20 mouse cellular contexts compared by ENCODE assay signal in the genomic region with DNA sequence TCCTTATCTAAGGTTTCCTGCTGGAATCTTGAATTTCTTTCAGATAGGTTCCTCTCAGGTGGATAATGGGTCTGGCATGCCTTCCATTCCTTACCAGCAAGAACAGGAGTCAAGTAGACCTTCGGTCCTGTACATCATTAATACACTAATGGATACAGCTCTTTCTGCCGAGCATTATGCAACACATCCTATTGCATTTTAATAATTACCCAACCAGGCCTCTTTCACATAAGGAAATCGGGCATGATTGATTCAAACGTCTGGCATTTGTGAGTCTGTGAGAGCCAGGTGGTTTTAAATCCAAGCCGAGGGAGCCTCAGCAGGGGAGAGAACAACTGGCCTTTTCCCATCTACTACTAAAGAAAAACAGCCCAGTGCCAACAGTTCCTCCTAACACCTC. TPM values are rescaled to one million over a fixed set of nuclear protein-coding genes. Genes with fewer than 3 reads are reported as not detected.
DNase-seq lines count a peak whose midpoint lies in the region; ATAC-seq and TF ChIP-seq lines count a peak whose summit lies in the region.
"Had no signal": no experiment of that assay in that cellular context is flagged by ENCODE, and none has a peak within 500 bp of the region (broad histone marks: within the 10 kb centered on the region; RNA-seq: fewer than 3 reads in every experiment).

No protein-coding gene starts in this region.

- H3K36me3 ChIP-seq in forebrain, embryonic 14.5 days (ENCODE audit: control insufficient read depth, insufficient read depth, low read length): no peaks in the 10 kb centered on the region
- no peaks in the 10 kb centered on the region for H3K36me3 ChIP-seq in forebrain, postnatal 0 days (ENCODE audit: insufficient read depth)
- no peaks in the 10 kb centered on the region for H3K36me3 ChIP-seq in liver, adult 2 months (ENCODE audit: control insufficient read depth, insufficient read depth, low read length)
- H3K36me3 ChIP-seq: embryonic facial prominence, embryonic 15.5 days; forebrain, embryonic 15.5 days; hindbrain, embryonic 13.5 days had no signal

- WGBS in forebrain, embryonic 14.5 days: 25% methylated on average over 5 of the region's 5 CpGs
- 26% methylated on average over 5 of the region's 5 CpGs for WGBS in forebrain, postnatal 0 days
- 22% methylated on average over 5 of the region's 5 CpGs for WGBS in liver, adult 2 months

- H3K9me3 ChIP-seq in forebrain, embryonic 14.5 days (replicated peaks; ENCODE audit: control insufficient read depth, low read length): no peaks in the 10 kb centered on the region
- no peaks in the 10 kb centered on the region for H3K9me3 ChIP-seq in forebrain, postnatal 0 days (ENCODE audit: low read length)
- H3K9me3 ChIP-seq: embryonic facial prominence, embryonic 15.5 days; forebrain, embryonic 15.5 days; hindbrain, embryonic 13.5 days had no signal

- H3K4me1 ChIP-seq in forebrain, embryonic 14.5 days (ENCODE audit: control insufficient read depth, insufficient read depth, low read length): peaks cover 2% of the 10 kb centered on the region; the same call in 1 of the 2 replicates
- H3K4me1 ChIP-seq in forebrain, postnatal 0 days (ENCODE audit: insufficient read depth): no peaks in the 10 kb centered on the region
- H3K4me1 ChIP-seq in liver, adult 2 months (ENCODE audit: control insufficient read depth, insufficient read depth, low read length): peaks cover 15% of the 10 kb centered on the region

- H3K27ac ChIP-seq in forebrain, embryonic 14.5 days (ENCODE audit: low read depth, low read length): no peak overlapping the region
- no peak overlapping the region for H3K27ac ChIP-seq in forebrain, postnatal 0 days (ENCODE audit: low read depth, low read length)
- H3K27ac ChIP-seq in liver, adult 2 months (replicated peaks; ENCODE audit: insufficient read depth, low read depth, low read length): no peak overlapping the region
- H3K27ac ChIP-seq: embryonic facial prominence, embryonic 15.5 days; forebrain, embryonic 15.5 days; hindbrain, embryonic 13.5 days; hindbrain, postnatal 0 days had no signal

- DNase-seq in forebrain, embryonic 14.5 days (ENCODE audit: low spot score): peak; percentile 14
- DNase-seq in forebrain, postnatal 0 days: no peak
- DNase-seq in liver, adult 2 months (ENCODE audit: extremely low read depth, low read depth, low spot score): peak; percentile 59
- no peak for DNase-seq in liver
- DNase-seq in fat pad, adult 2 months (ENCODE audit: extremely low read depth, low read depth, low spot score): peak; percentile 51
- DNase-seq in gastrocnemius, postnatal 25 days: no peak
- DNase-seq: adrenal gland, postnatal 14 days; cerebellum, adult 11 months; cerebellum, adult 8-10 months; cerebellum, postnatal 14 days; embryo, embryonic 11 days; gastrocnemius, postnatal 14 days; heart, adult 11 months; heart, postnatal 10 days; kidney, adult 11 months had no signal

- H3K27me3 ChIP-seq in forebrain, embryonic 14.5 days (replicated peaks; ENCODE audit: control insufficient read depth, insufficient read depth, low read length): no peaks in the 10 kb centered on the region
- H3K27me3 ChIP-seq in forebrain, postnatal 0 days (ENCODE audit: insufficient read depth, low read length): no peaks in the 10 kb centered on the region
- H3K27me3 ChIP-seq in liver, adult 2 months (ENCODE audit: control insufficient read depth, insufficient read depth, low read length): no peaks in the 10 kb centered on the region
- H3K27me3 ChIP-seq: embryonic facial prominence, embryonic 15.5 days; forebrain, embryonic 15.5 days; hindbrain, embryonic 13.5 days had no signal

- peaks cover 5% of the 10 kb centered on the region; the same call in 1 of the 2 replicates for H3K79me2 ChIP-seq in liver, adult 2 months (ENCODE audit: control insufficient read depth, insufficient read depth, low read length)

- H3K9ac ChIP-seq in forebrain, embryonic 14.5 days (ENCODE audit: low read length): no peak overlapping the region
- H3K9ac ChIP-seq in forebrain, postnatal 0 days: no peak overlapping the region
- H3K9ac ChIP-seq in liver, adult 2 months (ENCODE audit: low read depth, low read length): no peak overlapping the region
- H3K9ac ChIP-seq: embryonic facial prominence, embryonic 15.5 days; forebrain, embryonic 15.5 days; hindbrain, embryonic 13.5 days had no signal

- ATAC-seq in forebrain, embryonic 14.5 days: no peak
- ATAC-seq in forebrain, postnatal 0 days: no peak
- ATAC-seq: forebrain, embryonic 15.5 days; hindbrain, postnatal 0 days had no signal

- no peak for TF ChIP-seq POLR2A in liver, adult 2 months (IDR thresholded peaks at IDR 0.05; ENCODE audit: extremely low read depth, insufficient read depth, low read length)

- TF ChIP-seq CTCF in forebrain, postnatal 0 days (IDR thresholded peaks at IDR 0.05; ENCODE audit: low read depth): no peak
- TF ChIP-seq CTCF in liver, adult 2 months (IDR thresholded peaks at IDR 0.05; ENCODE audit: low read depth, low read length): no peak

- H3K4me2 ChIP-seq in forebrain, embryonic 14.5 days (ENCODE audit: low read length): no peak overlapping the region
- no peak overlapping the region for H3K4me2 ChIP-seq in forebrain, postnatal 0 days (ENCODE audit: low read depth)
- H3K4me2 ChIP-seq: embryonic facial prominence, embryonic 15.5 days; forebrain, embryonic 15.5 days; hindbrain, embryonic 13.5 days had no signal

- no peak overlapping the region for H3K4me3 ChIP-seq in forebrain, embryonic 14.5 days (ENCODE audit: low read depth, low read length)
- no peak overlapping the region for H3K4me3 ChIP-seq in forebrain, postnatal 0 days (ENCODE audit: low read depth, low read length)
- H3K4me3 ChIP-seq in liver, adult 2 months (ENCODE audit: insufficient read depth, low read depth, low read length): no peak overlapping the region
- H3K4me3 ChIP-seq: embryonic facial prominence, embryonic 15.5 days; erythroblast, embryonic 14.5 days; forebrain, embryonic 15.5 days; hindbrain, embryonic 13.5 days had no signal

RNA-seq across cellular contexts. Expression of a gene that starts 3.6 kb away (rescaled TPM):
- polyA plus RNA-seq in forebrain, embryonic 14.5 days (2014; fragmentation: Nextera tagmentation; extraction: Ambion mirVana): 15.5 and 17.9 TPM in 2 replicates
- total RNA-seq in forebrain, postnatal 0 days (2014; rRNA removed): 46.7 and 50.1 TPM in 2 replicates
- 7.2 and 12.0 TPM in 2 replicates for polyA plus RNA-seq in forebrain, postnatal 0 days (2015; fragmentation: Nextera tagmentation; extraction: Ambion mirVana)
- total RNA-seq in liver, adult 2 months (2014; rRNA removed): 10.7 and 12.9 TPM in 2 replicates
- polyA plus RNA-seq in liver, adult 2 months (2012; rRNA removed): 6.7 and 10.1 TPM in 2 replicates
- 1 to 10 TPM; 3.0 to 4.5 TPM for total RNA-seq in gastrocnemius, postnatal 25 days (2021)

Comparison
In these comparisons a context has a peak if more than half of its experiments do, and no peak if none do; other contexts are left out.
1. DNase-seq: peak in forebrain, embryonic 14.5 days (single experiment), liver, adult 2 months (single experiment) and fat pad, adult 2 months (single experiment); none in forebrain, postnatal 0 days (single experiment), liver (single experiment) and gastrocnemius, postnatal 25 days (single experiment).